Mouse (Mus musculus): ENCODE measurements around the gene Slc36a2. TPM values are rescaled to one million over a fixed set of nuclear protein-coding genes. Genes with fewer than 3 reads are reported as not detected.
A peak's percentile ranks its signal among the peaks of the same experiment; 100 is the strongest.

Slc36a2 gene
- total and polyA plus RNA-seq, 3 experiments, result 93.6 to 146 (median 144) TPM

DNA sequence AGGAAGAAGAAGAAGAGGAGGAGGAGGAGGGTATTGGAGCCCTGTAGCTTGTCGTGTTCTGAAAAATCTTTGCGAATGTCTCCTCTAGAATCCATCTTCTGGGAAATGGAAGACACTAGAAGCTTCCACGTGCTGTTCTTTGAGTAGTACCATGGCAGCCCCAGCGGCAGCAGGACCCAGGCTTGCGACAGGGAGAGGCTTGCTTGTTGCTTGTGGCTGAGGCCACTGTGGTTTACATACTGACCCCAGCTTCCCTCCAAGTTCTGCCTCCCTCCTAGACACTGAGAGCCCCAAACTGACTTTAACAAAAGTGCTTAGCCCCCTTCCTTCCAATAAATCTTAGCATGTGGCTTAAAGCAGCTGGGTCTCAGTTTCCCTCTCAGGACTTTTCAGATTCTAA, 631 bp downstream of the Slc36a2 start:
- DNase-seq, result no peak

DNA sequence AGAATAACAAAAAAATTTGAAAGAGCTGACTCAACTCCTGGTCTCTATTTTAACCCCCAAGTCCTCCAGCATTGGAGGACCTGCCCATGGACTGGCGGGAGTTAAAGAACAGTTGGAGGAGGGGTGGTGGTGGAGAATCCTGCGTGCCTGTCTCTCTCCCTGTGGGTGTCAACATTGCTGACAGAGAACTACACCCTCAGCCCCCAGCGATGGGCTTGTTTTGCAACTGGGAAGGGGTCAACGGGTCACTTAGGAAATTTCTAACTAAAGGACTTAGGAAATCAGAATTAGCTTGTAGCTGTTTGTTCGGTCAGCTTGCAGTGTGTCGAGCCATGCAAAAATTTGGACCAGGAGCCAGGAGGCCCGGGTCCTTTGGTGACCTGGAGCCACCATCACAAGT, 1.8 kb downstream of the Slc36a2 start:
- DNase-seq, result no peak

DNA sequence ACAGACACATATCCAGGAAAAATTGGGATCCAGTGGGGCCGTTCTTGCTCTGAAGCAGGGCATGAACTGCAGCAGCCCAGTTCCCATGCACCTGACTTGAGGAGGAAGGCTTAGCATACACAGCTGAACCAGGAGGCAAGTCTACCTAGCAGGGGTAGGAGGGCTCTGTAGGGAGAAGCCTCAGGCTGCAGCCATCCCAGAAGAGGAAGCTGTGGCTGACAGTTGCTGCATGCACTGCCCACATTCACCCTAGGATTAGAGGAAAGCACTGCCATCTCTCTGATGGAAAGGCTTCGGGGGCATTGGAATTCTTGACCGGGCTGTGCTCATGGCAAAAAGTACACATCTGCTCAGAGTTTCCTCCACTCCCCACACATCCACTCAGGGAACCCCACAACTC, 5.0 kb downstream of the Slc36a2 start:
- DNase-seq, result no peak

DNA sequence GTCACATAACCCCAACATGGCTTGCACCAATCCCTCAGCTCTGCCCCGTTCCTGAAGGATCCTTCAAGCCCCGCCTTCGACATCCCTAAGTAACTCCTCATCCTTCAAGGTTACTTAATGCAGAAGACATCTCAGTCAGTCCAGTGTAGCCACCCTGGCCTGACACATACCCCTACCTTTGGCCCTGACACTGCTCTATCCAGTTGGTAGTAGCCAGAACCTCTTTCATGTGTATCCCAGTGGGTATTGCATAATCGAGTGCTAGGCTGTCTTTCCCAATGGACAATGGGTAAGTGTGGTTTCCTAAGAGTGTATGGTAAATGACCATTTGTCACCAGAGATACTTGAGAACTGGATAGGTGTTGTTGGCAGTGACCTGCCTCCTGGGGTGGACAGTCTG, 6.0 kb downstream of the Slc36a2 start:
- DNase-seq, result no peak

DNA sequence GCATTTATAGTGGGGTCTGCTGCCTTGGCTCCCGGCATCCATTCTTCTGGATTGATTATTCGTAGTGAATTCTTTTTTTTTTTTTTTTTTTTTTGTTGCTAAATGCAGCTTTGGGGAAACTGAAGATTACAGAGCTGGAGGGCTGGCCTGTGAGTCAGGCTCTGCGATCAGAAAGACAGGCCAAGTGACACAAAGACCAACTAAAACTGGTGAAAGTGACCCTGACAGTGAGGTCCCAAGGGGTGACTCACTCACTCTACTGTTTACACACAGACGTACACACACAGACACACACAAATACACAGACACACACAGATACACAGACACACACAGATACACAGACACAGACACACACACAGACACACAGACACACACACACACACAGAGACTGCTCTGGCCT, 14.4 kb downstream of the Slc36a2 start:
- DNase-seq, result peak; percentile 54

DNA sequence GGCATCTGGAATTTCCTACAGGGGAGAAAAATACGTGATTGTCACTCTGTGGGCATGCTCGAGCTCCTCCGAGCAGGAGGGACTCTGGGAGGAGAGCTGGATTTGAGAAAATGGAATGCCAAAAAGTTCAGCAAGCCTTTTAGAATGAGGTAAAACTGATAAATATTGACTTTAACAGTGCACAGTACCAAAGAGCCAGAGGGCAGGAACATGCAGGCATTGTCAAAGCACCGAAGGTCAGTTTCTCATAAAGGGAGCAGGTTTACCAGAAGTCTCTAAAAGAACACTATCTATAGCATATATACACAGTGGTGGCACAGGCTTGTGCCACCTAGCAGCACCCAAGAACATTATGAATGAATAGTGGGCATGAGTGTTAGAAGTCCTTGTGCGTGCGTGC, 16.0 kb downstream of the Slc36a2 start:
- no peak for DNase-seq

DNA sequence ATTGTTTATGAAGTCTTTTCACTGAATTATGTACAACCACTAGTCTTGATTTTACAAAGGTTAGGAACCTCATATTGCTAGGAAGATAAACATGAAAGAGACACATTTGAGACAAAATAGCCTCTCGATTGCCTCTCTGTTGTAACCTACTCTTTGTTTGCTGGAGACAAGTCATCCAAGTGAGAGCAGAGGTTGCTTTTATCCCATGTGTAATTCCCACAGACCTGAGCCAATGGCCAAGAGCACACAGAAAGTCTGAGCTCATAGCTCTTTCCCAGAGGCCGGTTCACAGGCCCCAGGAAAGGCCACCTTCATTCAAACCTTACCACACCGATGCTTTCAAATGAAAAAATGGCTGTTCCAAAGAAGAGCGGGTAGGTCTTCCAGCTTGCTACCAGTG, 16.4 kb downstream of the Slc36a2 start:
- no peak for DNase-seq

DNA sequence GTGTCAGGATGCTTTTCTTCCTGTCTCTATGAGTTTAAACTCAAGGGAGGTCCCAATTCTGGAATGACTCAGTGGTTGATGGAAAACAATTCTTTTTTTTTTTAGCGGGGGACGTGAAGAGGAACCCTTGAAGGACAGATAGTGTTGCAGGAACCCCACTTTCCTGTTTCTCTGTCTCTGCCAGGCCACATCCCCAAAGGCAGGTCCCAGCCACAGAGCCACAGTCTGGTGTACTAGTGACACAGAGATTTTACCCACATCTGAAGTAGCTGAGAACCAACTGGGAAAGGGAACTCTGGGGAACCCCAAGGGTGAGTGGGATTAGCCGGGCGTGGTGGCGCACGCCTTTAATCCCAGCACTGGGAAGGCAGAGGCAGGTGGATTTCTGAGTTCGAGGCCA, 19.1 kb downstream of the Slc36a2 start:
- DNase-seq, result no peak

DNA sequence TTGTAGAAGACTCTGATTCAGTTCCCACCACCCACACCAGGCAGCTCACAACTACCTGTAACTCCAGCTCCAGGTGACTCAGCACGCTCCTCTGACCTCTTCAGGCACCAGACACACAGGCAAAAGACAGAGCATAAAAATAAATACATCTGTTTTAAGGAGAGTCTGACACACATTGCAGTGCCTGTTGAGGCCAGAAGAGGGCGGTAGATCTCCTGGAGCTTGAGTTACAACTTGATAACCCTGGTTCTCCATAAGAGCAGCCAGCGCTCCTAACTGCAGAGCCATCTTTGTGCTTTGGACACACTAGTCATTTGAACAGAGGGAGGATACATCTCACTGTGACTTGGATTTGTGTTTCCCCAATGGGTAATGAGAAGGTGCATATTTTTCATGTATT, 20.2 kb downstream of the Slc36a2 start:
- DNase-seq, result peak; percentile 48

DNA sequence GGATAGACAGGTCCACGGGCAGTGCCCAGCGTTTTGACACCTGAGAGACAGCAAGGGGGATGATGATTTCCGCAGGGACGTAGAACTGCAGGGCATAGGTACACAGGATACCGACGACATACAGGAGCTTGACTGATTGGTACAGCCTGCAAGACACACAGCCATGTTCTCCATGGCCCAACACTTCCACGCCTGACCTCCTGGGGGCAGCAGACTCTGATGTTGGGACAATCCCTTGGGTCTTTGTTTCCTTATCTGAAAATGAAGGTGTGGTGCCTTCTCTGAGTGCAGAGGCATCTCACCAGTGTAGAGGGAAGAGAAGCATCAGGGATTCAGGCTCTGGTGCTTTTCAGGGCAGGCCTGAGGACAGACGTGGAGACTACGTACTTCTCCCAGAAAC, 22.2 kb downstream of the Slc36a2 start:
- peak; percentile 63 for DNase-seq

DNA sequence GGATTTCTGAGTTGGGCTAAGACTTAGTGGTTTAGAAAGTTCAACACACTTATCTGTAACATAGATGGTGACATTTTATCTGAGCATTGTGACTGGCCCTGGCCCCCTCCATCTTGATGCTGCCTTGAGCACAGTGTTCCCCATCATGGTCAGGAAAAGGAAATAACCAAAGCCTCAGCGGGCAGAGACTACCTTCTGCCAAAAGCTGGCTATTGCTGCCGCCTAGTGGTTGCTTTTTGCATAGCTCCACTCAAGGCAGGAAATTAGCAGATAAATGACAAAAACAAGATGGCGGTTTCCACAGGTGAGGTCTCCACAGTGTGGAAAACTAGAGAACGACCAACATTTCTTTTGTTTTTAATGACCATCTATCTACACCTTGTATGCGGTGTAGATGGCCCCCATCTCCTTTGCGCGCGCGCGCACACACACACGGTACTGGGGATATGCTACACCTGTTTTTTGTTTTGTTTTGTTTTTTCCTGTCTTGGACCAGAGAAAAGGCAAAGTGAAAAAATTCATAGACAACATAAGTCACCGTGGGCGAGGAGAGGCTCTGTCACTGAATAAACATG, 26.0 kb downstream of the Slc36a2 start:
- DNase-seq, result peak; percentile 79

DNA sequence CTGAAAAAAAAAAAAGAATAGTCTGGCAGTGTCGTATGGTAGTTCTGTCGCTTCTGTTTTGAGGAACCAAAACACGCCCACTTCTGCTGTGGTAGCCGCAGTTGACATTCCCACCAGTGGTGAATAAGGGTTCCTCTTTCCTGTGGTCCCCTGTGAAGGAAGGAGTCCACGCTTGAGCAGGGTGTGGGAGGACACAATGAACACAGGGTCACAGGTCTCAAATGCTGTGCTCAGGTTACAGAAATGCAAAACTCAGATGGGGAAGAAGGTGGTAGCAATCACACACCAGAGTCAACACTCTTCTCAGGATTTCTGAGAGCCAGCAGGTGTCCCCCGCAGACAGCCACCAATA, 29.8 kb downstream of the Slc36a2 start:
- DNase-seq, result no peak

DNA sequence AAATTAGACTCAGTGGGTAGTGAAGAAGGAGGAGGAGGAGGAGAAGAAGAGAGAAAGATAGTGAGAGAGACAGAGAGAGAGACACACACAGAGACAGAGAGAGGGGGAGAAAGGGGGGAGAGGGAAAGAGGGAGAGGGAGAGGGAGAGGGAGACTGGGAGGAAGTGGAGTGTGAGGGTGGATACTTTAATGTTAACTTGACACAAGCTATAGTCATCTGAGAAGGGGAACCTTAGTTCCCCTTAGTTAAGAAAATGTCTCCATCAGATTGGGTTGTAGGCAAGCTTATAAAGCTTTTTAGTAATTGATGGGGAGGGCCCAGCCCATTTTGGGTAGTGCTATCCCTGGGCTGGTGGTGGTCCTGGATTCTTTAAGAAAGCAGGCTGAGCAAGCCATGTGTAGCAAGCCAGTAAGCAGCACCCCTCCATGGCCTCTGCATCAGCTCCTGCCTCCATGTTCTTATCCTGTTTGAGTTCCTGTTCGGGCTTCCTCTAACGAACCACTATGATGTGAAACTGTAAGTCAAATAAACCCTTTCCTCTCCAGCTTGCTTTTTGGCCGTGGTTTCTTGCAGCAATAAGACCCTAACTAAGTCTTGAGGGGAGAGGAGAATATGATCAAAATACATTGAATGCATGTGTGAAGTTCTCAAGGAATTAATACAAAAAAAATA, 30.3 kb downstream of the Slc36a2 start:
- no peak for DNase-seq

DNA sequence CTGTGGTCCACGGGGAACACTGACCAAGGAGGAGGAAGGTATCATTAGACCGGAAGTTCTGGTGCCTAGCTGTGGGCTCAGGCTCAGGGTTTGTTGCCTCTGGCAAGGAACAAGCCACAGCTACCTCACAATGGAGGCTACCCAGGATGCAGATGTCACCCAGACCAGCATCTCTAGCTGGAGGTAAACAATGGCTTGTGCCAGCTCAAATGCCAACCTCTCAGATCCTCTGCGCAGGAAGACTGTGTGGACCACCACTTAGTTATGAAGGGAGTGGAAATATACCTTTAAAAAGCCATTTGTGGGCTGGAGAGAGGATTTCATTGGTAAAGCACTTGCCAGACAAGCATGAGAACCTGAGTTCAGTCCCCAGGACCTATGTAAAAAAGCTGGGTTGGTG, 33.3 kb downstream of the Slc36a2 start, which contains the start of gene Slc36a3:
Gene Slc36a3 (minus strand): TSS at position 101 of the 400 bp plus-strand sequence.
- no peak for DNase-seq

DNA sequence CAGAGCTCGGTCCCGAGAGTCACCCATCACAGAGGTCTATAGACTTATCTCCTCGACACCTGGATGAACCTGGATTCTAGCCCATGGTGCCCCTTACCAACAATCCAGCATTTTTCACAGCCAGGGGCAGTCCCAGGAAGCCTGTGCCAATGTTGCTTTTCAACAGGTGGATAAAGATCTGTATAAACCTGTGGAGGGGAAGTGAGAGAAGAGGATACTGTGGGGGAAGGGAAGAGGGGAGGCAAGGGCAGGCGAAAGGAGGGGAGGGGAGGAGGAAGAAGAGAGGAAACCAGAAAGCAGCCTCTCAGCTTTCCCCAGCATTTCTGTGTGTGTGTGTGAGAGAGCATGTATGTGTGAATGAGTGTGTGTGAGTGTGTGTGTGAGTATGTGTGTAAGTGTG, 36.4 kb downstream of the Slc36a2 start:
- no peak for DNase-seq

DNA sequence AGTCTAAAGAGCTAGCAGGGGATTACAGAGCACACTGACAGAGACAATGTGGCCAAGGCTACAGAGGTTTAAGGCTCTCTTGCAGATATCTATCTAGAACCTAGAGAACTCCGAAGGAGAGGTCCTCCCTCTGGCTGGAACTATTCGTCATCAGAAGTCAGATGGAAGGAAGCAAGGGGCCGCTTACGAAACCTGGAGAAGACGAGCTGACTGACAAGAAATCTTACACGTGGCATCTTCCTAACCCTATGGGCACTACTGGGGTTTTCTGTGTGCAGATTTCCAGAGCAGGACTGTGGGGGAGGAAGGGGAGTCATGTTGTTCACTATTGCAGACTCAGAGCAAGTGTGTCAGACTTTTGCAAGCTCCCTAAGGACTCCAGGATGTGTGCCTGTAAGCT, 37.5 kb downstream of the Slc36a2 start:
- DNase-seq, result no peak

DNA sequence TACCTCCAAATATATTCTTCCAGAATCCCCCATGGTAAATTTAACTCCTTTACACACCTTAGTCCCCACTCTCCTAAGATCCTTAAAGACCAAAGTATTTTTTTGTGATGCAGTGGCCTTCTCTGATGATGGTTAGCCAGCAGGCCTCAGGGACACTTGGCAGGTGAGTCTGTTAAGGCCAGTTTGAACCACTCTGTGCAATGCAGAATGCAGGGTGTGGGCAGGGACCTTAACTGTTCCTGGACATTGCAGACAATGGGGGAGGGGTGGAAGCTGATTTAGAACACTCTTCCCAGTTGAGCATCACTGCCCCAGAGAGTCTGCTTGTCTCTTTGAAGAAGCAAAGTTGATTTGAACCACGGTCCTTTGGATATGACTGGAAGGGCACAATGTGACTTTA, 38.0 kb downstream of the Slc36a2 start:
- DNase-seq, result no peak

DNA sequence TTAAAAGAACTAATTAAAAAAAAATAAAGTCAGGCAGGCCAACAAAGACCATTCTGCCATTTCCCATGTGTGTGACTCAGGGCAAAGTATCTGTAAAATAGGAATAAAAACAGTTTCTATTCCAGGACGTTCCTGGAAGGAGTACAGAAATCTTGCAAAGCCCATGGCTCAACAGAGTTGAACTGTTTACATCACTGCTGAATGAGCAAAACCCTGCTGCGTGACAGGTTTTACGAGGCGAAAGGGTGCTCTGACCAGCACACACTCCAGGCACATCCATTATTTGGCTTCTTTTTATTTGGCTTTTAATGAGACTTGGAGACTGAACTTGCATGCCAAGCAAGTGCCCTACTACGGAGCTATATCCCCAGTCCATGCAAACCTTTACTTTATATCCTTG, 40.9 kb downstream of the Slc36a2 start:
- DNase-seq, result no peak

DNA sequence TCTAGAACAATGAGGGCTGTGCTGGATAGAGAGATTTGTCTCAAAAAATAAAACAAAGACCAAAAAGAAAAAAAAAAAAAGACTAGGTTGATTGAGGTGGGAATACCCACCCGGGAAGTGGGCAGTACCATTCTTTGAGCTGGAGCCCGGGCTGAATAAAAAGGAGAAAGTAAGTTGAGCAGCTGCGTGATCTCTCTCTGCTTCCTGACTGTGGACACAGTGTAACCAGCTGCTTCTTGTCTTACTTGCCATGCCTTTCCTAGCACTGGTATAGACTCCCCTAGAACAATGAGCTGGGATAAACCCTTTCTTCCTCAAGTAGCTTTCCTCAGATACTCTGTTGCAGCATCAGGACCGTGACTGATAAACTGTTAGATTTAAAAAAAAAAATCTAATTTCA, 43.4 kb downstream of the Slc36a2 start:
- DNase-seq, result no peak

DNA sequence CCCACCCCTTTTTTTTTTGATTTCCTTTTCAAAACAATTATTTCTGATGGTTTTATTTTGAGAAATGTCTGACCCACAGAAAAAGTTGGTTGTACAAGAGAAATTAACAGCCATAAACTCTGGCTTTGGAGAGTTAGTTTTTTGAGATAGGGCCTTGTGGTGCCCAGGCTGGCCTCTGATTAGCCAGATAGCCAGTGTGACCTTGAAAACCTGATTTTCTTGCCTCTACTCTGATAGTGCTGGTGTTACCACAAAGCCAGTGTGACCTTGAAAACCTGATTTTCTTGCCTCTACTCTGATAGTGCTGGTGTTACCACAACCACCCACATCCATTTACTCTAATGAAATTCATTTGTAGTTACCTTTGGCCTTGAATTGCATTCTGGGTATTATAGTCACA, 47.2 kb downstream of the Slc36a2 start:
- no peak for DNase-seq

DNA sequence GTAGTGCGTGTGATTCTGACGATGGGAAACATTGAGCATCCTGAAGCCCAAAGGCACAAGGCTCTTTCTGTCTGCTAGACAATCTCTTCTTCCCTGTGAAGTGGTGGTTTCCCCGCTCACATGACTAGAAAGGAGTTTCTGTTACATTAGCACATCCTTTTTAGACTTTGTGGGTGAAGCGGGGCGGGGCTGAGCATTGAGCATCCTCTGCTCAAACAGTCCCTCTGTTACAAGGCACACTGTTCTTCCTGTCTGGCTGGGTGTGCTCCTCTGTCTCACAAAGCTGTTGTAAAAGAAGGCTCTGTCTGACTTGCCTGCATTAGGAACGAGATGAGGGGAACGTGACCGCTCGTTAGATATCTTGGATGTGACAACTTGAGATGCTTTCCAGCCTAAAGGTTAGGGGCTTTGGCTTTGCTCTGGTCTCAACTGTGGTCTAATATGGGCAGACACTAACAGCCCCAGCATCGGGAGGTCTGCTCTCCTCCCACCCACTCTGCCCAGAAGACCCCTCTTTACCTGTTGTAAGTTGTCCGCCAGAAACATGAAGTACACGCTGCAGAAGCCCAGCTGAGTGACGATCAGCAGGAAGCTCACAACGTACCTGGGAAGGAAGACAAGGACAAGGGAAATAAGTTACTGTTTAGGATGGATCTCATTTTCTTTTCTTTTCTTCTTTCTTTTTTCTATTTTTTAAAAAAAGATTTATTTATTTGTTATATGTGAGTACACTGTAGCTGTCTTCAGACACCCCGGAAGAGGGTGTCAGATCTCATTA, 47.9 kb downstream of the Slc36a2 start:
- no peak for DNase-seq

DNA sequence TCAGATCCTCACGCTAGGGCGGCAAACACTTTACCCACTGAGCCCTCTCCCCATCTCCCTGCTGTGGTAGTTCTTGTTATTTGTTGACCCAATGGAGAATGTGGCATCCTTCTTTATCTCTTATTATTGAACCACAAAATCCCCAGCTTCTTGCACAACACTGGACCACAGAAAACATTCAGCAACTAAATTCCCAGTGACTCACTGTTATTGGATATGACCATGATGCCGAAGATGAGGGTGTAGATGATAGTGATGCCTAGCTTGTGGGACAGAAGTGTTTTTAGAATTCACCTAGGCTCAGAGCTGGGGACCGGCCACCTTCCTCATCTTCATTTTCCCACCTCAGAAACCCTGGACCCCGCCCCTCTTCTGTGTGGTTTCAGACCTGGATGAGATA, 50.0 kb downstream of the Slc36a2 start:
- DNase-seq, result no peak

DNA sequence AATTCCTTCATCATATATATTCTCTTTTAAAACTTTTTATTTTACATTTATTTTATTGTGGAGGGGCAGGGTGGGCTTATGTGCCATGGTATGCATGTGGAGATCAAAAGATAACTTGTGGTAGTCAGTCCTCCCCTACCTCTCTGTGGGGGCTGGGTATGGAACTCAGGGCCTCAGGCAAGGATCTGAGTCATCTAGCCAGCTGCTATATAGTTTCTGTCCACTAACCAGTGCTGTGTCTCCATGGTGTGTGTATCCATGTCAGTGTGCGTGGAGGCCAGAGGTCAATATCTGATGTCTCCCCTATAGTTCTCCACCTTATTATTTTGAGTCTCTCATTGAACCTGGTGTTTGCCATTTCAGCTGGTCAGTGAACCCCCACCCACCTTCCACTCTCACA, 50.5 kb downstream of the Slc36a2 start:
- no peak for DNase-seq

DNA sequence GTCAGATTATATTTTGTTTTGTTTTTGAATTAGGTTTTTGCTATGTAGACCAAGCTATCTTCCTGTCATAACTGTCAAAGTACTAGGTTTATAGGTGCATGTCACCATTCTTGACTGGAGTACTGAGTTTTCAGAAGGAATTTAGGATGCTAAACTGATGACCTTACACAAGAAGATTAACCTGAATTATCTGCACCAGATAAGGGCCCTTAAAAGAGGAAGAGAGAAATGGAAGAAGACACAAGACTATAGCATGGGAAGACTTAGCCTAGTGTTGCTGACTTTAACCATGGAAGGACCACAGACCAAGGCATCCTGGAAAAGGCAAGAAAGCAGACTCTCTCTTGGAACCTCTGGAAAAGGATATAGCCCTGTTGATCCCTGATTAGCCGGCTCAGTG, 51.7 kb downstream of the Slc36a2 start:
- DNase-seq, result no peak
